Mouse (Mus musculus) olfactory bulb, adult 2 months (tissue): ENCODE measurements around the gene Ppat.

ENCODE experiments used
- CTCF ChIP-seq: fragments of 200-500 bp; IDR thresholded peaks from 2 replicates; pipeline ENCODE4 v1.5.1; 2012; ENCODE audit warnings: low read depth, mild to moderate bottlenecking, low read length, moderate library complexity; ENCODE audit not compliant: insufficient read depth
- POLR2A ChIP-seq: fragments of 200-500 bp; IDR thresholded peaks from 2 replicates; pipeline ENCODE4 v1.6.1; 2012; ENCODE audit warnings: mild to moderate bottlenecking, low read depth, low read length, moderate library complexity; ENCODE audit not compliant: insufficient read depth

DNA sequence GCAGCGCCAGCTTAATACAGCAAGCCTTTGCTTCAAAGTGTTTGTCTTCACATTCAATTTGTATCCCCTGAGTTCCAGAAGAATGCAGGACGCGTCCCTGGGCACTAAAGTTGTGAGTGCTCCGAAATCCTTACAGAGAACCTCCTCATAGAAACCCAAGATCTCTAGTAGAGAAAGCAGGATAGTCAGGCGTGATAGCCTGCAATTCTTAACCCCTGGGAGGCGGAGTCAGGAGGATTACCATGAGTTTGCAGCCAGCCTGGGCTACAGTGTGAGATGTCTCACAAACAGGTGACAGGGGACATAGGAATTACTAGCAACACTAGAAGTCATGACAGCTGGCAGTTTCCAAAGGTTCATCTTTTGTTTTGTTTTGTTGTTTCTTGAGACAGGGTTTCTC is 81.8 kb downstream of the Ppat start:
- TF ChIP-seq POLR2A (no peak), CTCF (no peak)
